Mouse (Mus musculus) brain, embryonic 14.5 days (tissue): ENCODE data around the gene Commd8.

Experiments used
- CTCF ChIP-seq: fragments of 200-500 bp; IDR thresholded peaks from 2 replicates; pipeline ENCODE4 v1.5.1; 2012; ENCODE audit warnings: inconsistent platforms, mild to moderate bottlenecking, moderate library complexity, borderline replicate concordance; ENCODE audit not compliant: insufficient read depth, insufficient read length; ENCODE audit errors: extremely low read depth
- POLR2A ChIP-seq: fragments of 200-500 bp; IDR thresholded peaks from 2 replicates; pipeline ENCODE4 v1.6.1; 2012; ENCODE audit warnings: mild to moderate bottlenecking, inconsistent platforms, borderline replicate concordance; ENCODE audit not compliant: poor library complexity, insufficient read depth, insufficient read length, severe bottlenecking; ENCODE audit errors: extremely low read depth

DNA sequence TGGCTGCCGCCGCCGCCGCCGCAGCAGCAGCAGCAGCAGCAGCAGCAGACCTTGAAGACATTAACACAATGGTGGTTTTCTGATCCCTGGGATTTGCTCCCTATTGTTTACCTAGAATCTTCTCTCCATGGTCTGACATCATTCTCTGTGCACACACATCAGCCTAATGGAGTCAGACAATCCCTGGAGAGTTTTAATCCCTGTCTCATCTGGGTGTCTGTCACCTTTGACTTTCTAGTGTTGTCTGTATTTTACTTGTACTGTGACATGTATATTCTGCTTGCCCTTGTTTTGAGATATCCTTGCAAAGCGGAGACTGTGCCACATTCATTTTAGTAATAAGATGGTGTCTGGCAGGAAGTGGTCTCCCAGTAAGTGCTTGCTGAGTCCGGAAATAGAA is 7.5 kb upstream of the Commd8 start:
- TF ChIP-seq CTCF (no peak), POLR2A (no peak)
